In genomic region chr5:133898025-133898598, GRCm38 (mm10) we compare ENCODE assay signal across 8 mouse cellular contexts.
DNase-seq lines count a peak whose midpoint lies in the region; ATAC-seq lines count a peak whose summit lies in the region.

No protein-coding gene starts in this region.

- no peak overlapping the region for H3K27ac ChIP-seq in hindbrain, embryonic 14.5 days
- H3K27ac ChIP-seq in hindbrain, embryonic 13.5 days, result no peak overlapping the region
- no peak overlapping the region for H3K27ac ChIP-seq in neural tube, embryonic 14.5 days (ENCODE audit: low read depth, low read length)

- H3K27me3 ChIP-seq in hindbrain, embryonic 14.5 days (ENCODE audit: control insufficient read depth, insufficient read depth, low read length), result no peaks in the 10 kb centered on the region
- H3K27me3 ChIP-seq in hindbrain, embryonic 13.5 days, result 0 out of 2 replicates have a peak, but pooled peaks cover 2% of the 10 kb centered on the region
- H3K27me3 ChIP-seq in neural tube, embryonic 14.5 days (ENCODE audit: control insufficient read depth, insufficient read depth, low read length), result no peaks in the 10 kb centered on the region

- ATAC-seq in hindbrain, embryonic 14.5 days (ENCODE audit: low FRiP score), result no peak
- no peak for ATAC-seq in hindbrain, embryonic 13.5 days (ENCODE audit: low FRiP score)
- peak; percentile 41; the same call in 1 of the 2 replicates for ATAC-seq in neural tube, embryonic 14.5 days (ENCODE audit: low read depth)

- no peaks in the 10 kb centered on the region for H3K36me3 ChIP-seq in hindbrain, embryonic 14.5 days (replicated peaks; ENCODE audit: control insufficient read depth, insufficient read depth)
- no peaks in the 10 kb centered on the region for H3K36me3 ChIP-seq in hindbrain, embryonic 13.5 days
- no peaks in the 10 kb centered on the region for H3K36me3 ChIP-seq in neural tube, embryonic 14.5 days (ENCODE audit: control insufficient read depth, insufficient read depth, low read length)

- no peak overlapping the region for H3K4me3 ChIP-seq in hindbrain, embryonic 14.5 days (replicated peaks; ENCODE audit: low read length)
- no peak overlapping the region for H3K4me3 ChIP-seq in hindbrain, embryonic 13.5 days
- no peak overlapping the region for H3K4me3 ChIP-seq in neural tube, embryonic 14.5 days (ENCODE audit: low read depth, low read length)

- DNase-seq in hindbrain, embryonic 14.5 days (ENCODE audit: low spot score), result peak; percentile 56
- DNase-seq in ovary, postnatal 14 days (ENCODE audit: low spot score), result peak; percentile 1
- DNase-seq in ovary, postnatal 36 days (ENCODE audit: low spot score), result no peak
- peak; percentile 71 for DNase-seq in embryo, embryonic 10 days (ENCODE audit: low spot score)
- no peak for DNase-seq in ovary, adult 18-20 months (ENCODE audit: low spot score)
- no peak for DNase-seq in left cerebral cortex, adult 11 months (ENCODE audit: low spot score)

- no peak overlapping the region for H3K4me2 ChIP-seq in hindbrain, embryonic 14.5 days (replicated peaks)
- no peak overlapping the region for H3K4me2 ChIP-seq in hindbrain, embryonic 13.5 days
- H3K4me2 ChIP-seq in neural tube, embryonic 14.5 days (ENCODE audit: low read depth, low read length), result no peak overlapping the region

- no peak overlapping the region for H3K9ac ChIP-seq in hindbrain, embryonic 14.5 days
- no peak overlapping the region for H3K9ac ChIP-seq in hindbrain, embryonic 13.5 days
- H3K9ac ChIP-seq in neural tube, embryonic 14.5 days (replicated peaks; ENCODE audit: low read depth, low read length), result no peak overlapping the region

- WGBS in hindbrain, embryonic 14.5 days, result 85% methylated on average over 4 of the region's 4 CpGs
- 77% methylated on average over 4 of the region's 4 CpGs for WGBS in hindbrain, embryonic 13.5 days
- 82% methylated on average over 4 of the region's 4 CpGs for WGBS in neural tube, embryonic 14.5 days

- H3K4me1 ChIP-seq in hindbrain, embryonic 14.5 days (replicated peaks; ENCODE audit: control insufficient read depth, insufficient read depth, low read length), result no peaks in the 10 kb centered on the region
- no peaks in the 10 kb centered on the region for H3K4me1 ChIP-seq in hindbrain, embryonic 13.5 days (replicated peaks)
- H3K4me1 ChIP-seq in neural tube, embryonic 14.5 days (ENCODE audit: control insufficient read depth, insufficient read depth, low read length), result no peaks in the 10 kb centered on the region

- H3K9me3 ChIP-seq in hindbrain, embryonic 14.5 days (ENCODE audit: control insufficient read depth, low read length), result no peaks in the 10 kb centered on the region
- 0 out of 2 replicates have a peak, but pooled peaks cover 4% of the 10 kb centered on the region for H3K9me3 ChIP-seq in hindbrain, embryonic 13.5 days
- no peaks in the 10 kb centered on the region for H3K9me3 ChIP-seq in neural tube, embryonic 14.5 days (ENCODE audit: control insufficient read depth, low read length)

Comparison
In these comparisons a context has a peak if more than half of its experiments do, and no peak if none do; other contexts are left out.
1. DNase-seq: peak in hindbrain, embryonic 14.5 days (single experiment), ovary, postnatal 14 days (single experiment) and embryo, embryonic 10 days (single experiment); none in ovary, postnatal 36 days (single experiment), ovary, adult 18-20 months (single experiment) and left cerebral cortex, adult 11 months (single experiment).